Mouse (Mus musculus) induced T-regulatory cell, adult 2 months (primary cell): ENCODE measurements at regions not wholly inside any gene's neighbourhood (a gene's known extent, or its start where the extent isn't known, plus 50 kb on each side); places are given as distances from the start of the nearest gene placed in this dataset.

ENCODE experiments used
- DNase-seq: peaks from one replicate; pipeline ENCODE4 v3.0.0-alpha.2; 2012; ENCODE audit warnings: low read depth

- DNase-seq: no peak
Measured at GRCm38 (mm10) chr1:43367151-43367895, 77.1 kb upstream of the Nck2 start.

GRCm38 (mm10) chr1:43371863-43372262, 72.5 kb upstream of the Nck2 start:
- no peak for DNase-seq

DNA sequence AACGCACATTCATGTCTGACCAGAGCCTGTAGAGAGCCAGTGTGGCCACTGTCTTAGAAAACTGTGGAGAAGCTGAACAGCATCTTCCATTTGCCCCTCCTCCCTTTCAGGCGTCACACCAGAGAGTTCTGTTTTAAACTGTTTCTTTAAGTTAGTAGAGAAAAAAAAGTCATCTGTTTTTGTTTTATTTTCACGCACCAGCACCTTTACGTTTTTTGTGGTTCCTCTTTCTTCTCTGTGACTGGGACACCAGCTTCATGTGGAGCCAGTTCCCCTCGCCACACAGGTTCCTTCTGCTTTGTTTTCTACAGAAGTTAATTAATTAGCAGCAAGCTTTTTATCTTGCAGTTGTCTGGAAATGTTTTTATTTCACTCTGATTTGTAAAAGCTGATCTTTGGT, 69.4 kb upstream of the Nck2 start:
- peak; percentile 22 for DNase-seq

- peak; percentile 40 for DNase-seq
Measured at GRCm38 (mm10) chr1:43375851-43376250, 68.5 kb upstream of the Nck2 start.

DNA sequence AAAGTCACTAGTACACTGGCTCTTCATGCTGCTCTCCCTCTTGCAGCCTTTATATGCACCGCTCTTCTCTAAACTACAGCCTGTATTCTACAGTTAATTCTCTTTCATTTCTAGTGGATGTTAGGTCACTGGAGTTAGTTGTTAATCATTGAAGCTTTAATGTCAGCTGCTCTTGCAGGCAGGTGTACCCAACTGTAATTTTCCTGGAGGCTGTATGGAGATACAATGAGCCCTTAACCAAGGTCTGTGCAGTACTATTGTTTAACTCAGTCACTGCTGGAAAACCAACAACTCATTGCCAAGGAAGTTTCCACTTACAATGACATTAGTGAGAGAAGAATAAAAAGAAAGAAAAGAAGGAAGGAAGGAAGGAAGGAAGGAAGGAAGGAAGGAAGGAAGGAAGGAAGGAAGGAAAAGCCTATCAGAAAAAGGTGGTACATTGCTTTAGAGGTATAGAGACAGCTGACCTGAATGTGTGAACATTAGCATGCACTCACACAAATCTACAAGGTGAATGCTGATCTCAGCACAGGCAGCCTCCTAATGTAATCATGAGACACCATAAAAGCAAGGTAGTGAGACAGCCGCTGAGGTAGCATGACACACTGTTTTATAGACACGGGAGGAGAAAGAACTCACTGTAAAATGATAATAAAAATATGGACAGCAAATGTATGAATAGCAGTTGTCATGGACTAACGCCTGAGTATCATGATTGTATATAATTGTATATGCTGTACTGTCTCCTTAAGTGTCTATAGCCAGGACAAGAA, 66.7 kb upstream of the Nck2 start:
- no peak for DNase-seq

DNA sequence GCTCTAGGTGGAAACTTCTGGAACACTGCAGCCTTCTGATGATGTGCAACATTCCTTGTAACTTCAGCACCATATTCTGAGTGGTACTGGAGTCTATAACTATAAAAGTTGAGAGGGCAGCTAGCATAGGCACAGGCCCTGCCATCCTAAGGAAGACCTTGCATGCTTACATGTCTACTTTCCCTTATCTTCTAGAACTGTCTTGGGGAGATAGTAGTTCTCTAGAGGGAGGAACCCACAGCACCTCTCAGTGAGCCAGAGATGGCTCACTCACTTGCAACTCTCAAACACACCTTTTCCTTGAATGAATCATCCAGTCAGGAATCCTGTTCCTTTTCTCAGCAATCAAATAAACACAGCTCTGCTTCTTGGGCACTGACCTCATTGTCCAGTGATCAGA, 59.4 kb upstream of the Nck2 start:
- DNase-seq: no peak

- DNase-seq: no peak
Measured at GRCm38 (mm10) chr1:43394035-43394434, 50.3 kb upstream of the Nck2 start.
